Mouse (Mus musculus) MEL (cell line): ENCODE results near the gene Cobll1.

ENCODE experiments used
- CTCF ChIP-seq, 3 experiments: IDR thresholded peaks in 2 of 3; conservative IDR thresholded peaks in 1 of 3; 2 replicates each; pipeline ENCODE4 v1.5.1; 2011 to 2012; ENCODE audit warnings: low read length in 3 of 3, low read depth in 2 of 3, mild to moderate bottlenecking in 2 of 3, improper control_type of control experiment in 1 of 3, inconsistent platforms in 1 of 3, mixed read lengths in 1 of 3, moderate library complexity in 1 of 3; ENCODE audit not compliant: control insufficient read depth in 1 of 3, insufficient read depth in 1 of 3, poor library complexity in 1 of 3, severe bottlenecking in 1 of 3
- ZKSCAN1 ChIP-seq: IDR thresholded peaks from 2 replicates; pipeline ENCODE4 v1.6.1; 2012; ENCODE audit warnings: low read depth, mild to moderate bottlenecking, inconsistent platforms, low read length, improper control_type of control experiment, moderate library complexity

GRCm38 (mm10) chr2:65100001-65100400 lies 139.2 kb downstream of the Cobll1 start:
- no peak for TF ChIP-seq ZKSCAN1
- TF ChIP-seq CTCF (IDR thresholded peaks at IDR 0.05 in 2 of 3, conservative IDR thresholded peaks at IDR 0.05 in 1 of 3; ENCODE audit: control insufficient read depth in 1 of 3, insufficient read depth in 1 of 3, low read depth in 2 of 3, low read length in 3 of 3, poor library complexity in 1 of 3, severe bottlenecking in 1 of 3) = no peak
